In genomic region chrX:136032799-136033763, GRCm38 (mm10) we compare ENCODE assay signal across 9 mouse cellular contexts. TPM values are rescaled to one million over a fixed set of nuclear protein-coding genes. Genes with fewer than 3 reads are reported as not detected.
DNase-seq lines count a peak whose midpoint lies in the region; ATAC-seq and TF ChIP-seq lines count a peak whose summit lies in the region.
"Not testable (repeated sequence)": the region's sequence is repeated elsewhere in the genome, so short reads cannot be mapped to it uniquely, and the experiment has no call there.
"Had no signal": no experiment of that assay in that cellular context is flagged by ENCODE, and none has a peak within 500 bp of the region (broad histone marks: within the 10 kb centered on the region; RNA-seq: fewer than 3 reads in every experiment).

Arxes1 (plus strand) TSS chrX:136033367.

- H3K27ac ChIP-seq in ES-Bruce4 (ENCODE audit: insufficient read depth, low read length); heart, embryonic 13.5 days (replicated peaks): not testable (repeated sequence)
- H3K27ac ChIP-seq in forebrain, embryonic 10.5 days, result peak within 1 kb of the TSS; percentile 71; the same call in 1 of the 2 replicates

- H3K9me3 ChIP-seq in ES-Bruce4 (replicated peaks; ENCODE audit: control insufficient read depth, insufficient read depth, low read length, poor library complexity, severe bottlenecking); forebrain, embryonic 10.5 days; heart, embryonic 13.5 days: not testable (repeated sequence)

- H3K9ac ChIP-seq in ES-Bruce4 (ENCODE audit: low read depth, poor library complexity, severe bottlenecking); heart, embryonic 13.5 days: not testable (repeated sequence)

- H3K4me3 ChIP-seq in ES-Bruce4 (ENCODE audit: low read depth, low read length), result peak within 1 kb of the TSS; percentile 30
- H3K4me3 ChIP-seq in forebrain, embryonic 10.5 days, result peak within 1 kb of the TSS; percentile 43
- H3K4me3 ChIP-seq in heart, embryonic 13.5 days, result peak within 1 kb of the TSS; percentile 38

- peak; percentile 32 to 63 for DNase-seq in cerebellum, adult 18-20 months
- DNase-seq in forebrain, embryonic 10.5 days (ENCODE audit: extremely low spot score, low spot score), result peak; percentile 24
- peak; percentile 3 for DNase-seq in kidney, adult 18-20 months
- DNase-seq in left cerebral cortex, postnatal 14 days (ENCODE audit: low spot score in 2 of 2), result peak; percentile 12 to 17
- DNase-seq in lung, postnatal 14 days, result peak; percentile 8
- peak; percentile 4 for DNase-seq in ovary, postnatal 14 days (ENCODE audit: low spot score)

- not testable (repeated sequence) for H3K36me3 ChIP-seq in ES-Bruce4 (ENCODE audit: control insufficient read depth, insufficient read depth, low read length, poor library complexity, severe bottlenecking); forebrain, embryonic 10.5 days (replicated peaks); heart, embryonic 13.5 days

- not testable (repeated sequence) for TF ChIP-seq EP300 in ES-Bruce4 (IDR thresholded peaks at IDR 0.05; ENCODE audit: insufficient read depth, low read depth, low read length)

- intact Hi-C loops in left cerebral cortex, postnatal 14 days (cut with DNase I), result not testable (repeated sequence)

- ATAC-seq in heart, embryonic 13.5 days (ENCODE audit: extremely low read depth, insufficient number of reproducible peaks, low FRiP score, low TSS enrichment), result peak; percentile 77; the same call in 1 of the 2 replicates

- peak within 1 kb of the TSS; percentile 61 for H3K4me2 ChIP-seq in heart, embryonic 13.5 days

- not testable (repeated sequence) for H3K27me3 ChIP-seq in ES-Bruce4 (ENCODE audit: control insufficient read depth, insufficient read depth, low read length, poor library complexity, severe bottlenecking); heart, embryonic 13.5 days (replicated peaks)
- H3K27me3 ChIP-seq in forebrain, embryonic 10.5 days (ENCODE audit: poor library complexity, severe bottlenecking), result peaks cover 45% of the 10 kb centered on the region

- TF ChIP-seq POLR2A in ES-Bruce4 (IDR thresholded peaks at IDR 0.05; ENCODE audit: insufficient read depth, low read length), result not testable (repeated sequence)

- not testable (repeated sequence) for TF ChIP-seq CTCF in ES-Bruce4 (IDR thresholded peaks at IDR 0.05; ENCODE audit: low read depth, low read length)

- 19% methylated on average over 20 of the region's 49 CpGs for WGBS in forebrain, embryonic 10.5 days
- 2% methylated on average over 19 of the region's 49 CpGs for WGBS in heart, embryonic 13.5 days

- not testable (repeated sequence) for H3K4me1 ChIP-seq in ES-Bruce4 (ENCODE audit: control insufficient read depth, insufficient read depth, low read length); heart, embryonic 13.5 days
- peaks cover 17% of the 10 kb centered on the region for H3K4me1 ChIP-seq in forebrain, embryonic 10.5 days

RNA-seq across cellular contexts. Expression of gene Arxes1, which starts in this region (rescaled TPM):
- 6.5 and 8.9 TPM in 2 replicates for polyA plus RNA-seq in ES-Bruce4 (2011; ENCODE audit: insufficient read depth, insufficient read length, low read depth, missing spikeins)
- 41.1 and 43.5 TPM in 2 replicates for polyA plus RNA-seq in forebrain, embryonic 10.5 days (2016; fragmentation: Nextera tagmentation; extraction: Ambion mirVana)
- 29.2 and 29.5 TPM in 2 replicates for polyA plus RNA-seq in heart, embryonic 13.5 days (2015; fragmentation: Nextera tagmentation; extraction: Ambion mirVana)
- 10 to 100 TPM; 57.2 to 59.4 TPM for total RNA-seq in left cerebral cortex, postnatal 14 days (2021)
- polyA plus RNA-seq: macrophage had no signal
